Mouse (Mus musculus) brain, embryonic 14.5 days (tissue): ENCODE results near the gene Myo10.

Experiments
- CTCF ChIP-seq: fragments of 200-500 bp; IDR thresholded peaks from 2 replicates; pipeline ENCODE4 v1.5.1; 2012; ENCODE audit warnings: inconsistent platforms, mild to moderate bottlenecking, moderate library complexity, borderline replicate concordance; ENCODE audit not compliant: insufficient read depth, insufficient read length; ENCODE audit errors: extremely low read depth
- POLR2A ChIP-seq: fragments of 200-500 bp; IDR thresholded peaks from 2 replicates; pipeline ENCODE4 v1.6.1; 2012; ENCODE audit warnings: mild to moderate bottlenecking, inconsistent platforms, borderline replicate concordance; ENCODE audit not compliant: poor library complexity, insufficient read depth, insufficient read length, severe bottlenecking; ENCODE audit errors: extremely low read depth

DNA sequence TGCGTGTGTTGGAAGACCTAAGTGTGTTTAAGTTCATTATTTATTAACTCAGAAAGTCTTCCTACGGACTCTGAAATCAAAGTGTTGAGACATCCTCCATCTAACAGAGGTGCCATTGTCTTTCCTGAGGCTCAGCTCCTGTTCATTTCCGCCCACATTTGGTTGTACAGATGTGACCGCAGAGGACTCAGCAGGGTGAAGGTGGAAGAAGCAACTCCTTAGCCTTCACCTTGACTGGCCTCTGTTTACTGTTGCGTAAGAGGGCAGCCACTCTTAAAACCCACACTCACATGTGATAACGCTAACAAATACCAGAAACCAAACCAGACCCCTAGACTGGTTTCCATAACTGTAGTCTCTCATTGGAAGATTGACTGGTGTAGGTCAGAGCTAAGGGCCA, 9.0 kb downstream of the Myo10 start:
- TF ChIP-seq CTCF (no peak), POLR2A (no peak)
